ENCODE assay signal across 13 mouse cellular contexts in the genomic region with DNA sequence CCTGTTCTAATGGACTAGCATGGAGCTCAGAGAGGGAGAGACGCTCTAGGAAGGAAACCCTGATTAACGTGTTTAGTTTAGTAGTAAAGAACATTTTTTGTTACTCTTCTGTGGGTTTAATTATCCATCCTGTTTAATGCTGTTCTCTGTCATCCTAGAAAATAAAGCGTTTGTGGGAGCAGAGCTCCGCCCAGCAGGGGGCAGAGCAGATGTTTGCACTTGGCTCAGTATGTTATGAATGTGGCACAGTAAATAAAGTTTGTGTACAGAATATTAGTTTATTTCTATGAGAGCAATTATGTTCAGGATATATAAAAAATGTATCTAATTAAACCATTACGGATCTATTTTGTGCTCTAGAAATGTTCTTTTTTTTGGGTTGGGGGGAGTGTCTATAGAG. TPM values are rescaled to one million over a fixed set of nuclear protein-coding genes. Genes with fewer than 3 reads are reported as not detected.
DNase-seq lines count a peak whose midpoint lies in the region; ATAC-seq and TF ChIP-seq lines count a peak whose summit lies in the region.
"Had no signal": no experiment of that assay in that cellular context is flagged by ENCODE, and none has a peak within 500 bp of the region (broad histone marks: within the 10 kb centered on the region; RNA-seq: fewer than 3 reads in every experiment).

No protein-coding gene starts in this region.

- H3K27me3 ChIP-seq in intestine, postnatal 0 days (replicated peaks; ENCODE audit: control insufficient read depth, insufficient read depth, low read length): no peaks in the 10 kb centered on the region
- H3K27me3 ChIP-seq in intestine, embryonic 16.5 days (replicated peaks; ENCODE audit: control insufficient read depth, insufficient read depth, low read length): no peaks in the 10 kb centered on the region
- H3K27me3 ChIP-seq in small intestine, adult 2 months (ENCODE audit: control insufficient read depth, insufficient read depth, low read length): no peaks in the 10 kb centered on the region

- no peak overlapping the region for H3K4me3 ChIP-seq in intestine, postnatal 0 days (ENCODE audit: low read depth, low read length)
- no peak overlapping the region for H3K4me3 ChIP-seq in intestine, embryonic 16.5 days (ENCODE audit: low read length)
- H3K4me3 ChIP-seq in small intestine, adult 2 months (ENCODE audit: low read depth, low read length): no peak overlapping the region
- H3K4me3 ChIP-seq: hindbrain, embryonic 10.5 days had no signal

- DNase-seq in right cerebral cortex, postnatal 14 days: peak; percentile 16
- DNase-seq in right cerebral cortex, adult 18-20 months: no peak
- peak; percentile 19 for DNase-seq in brain, embryonic 14.5 days (ENCODE audit: low read depth)
- DNase-seq in testis, postnatal 14 days (ENCODE audit: low spot score): no peak
- DNase-seq: gastrocnemius, postnatal 14 days; right cerebral cortex, postnatal 25 days; thymus, adult 18-20 months had no signal

- H3K4me1 ChIP-seq in intestine, postnatal 0 days (replicated peaks; ENCODE audit: control insufficient read depth, insufficient read depth, low read length): no peaks in the 10 kb centered on the region
- H3K4me1 ChIP-seq in intestine, embryonic 16.5 days (ENCODE audit: control insufficient read depth, insufficient read depth, low read length): no peaks in the 10 kb centered on the region
- H3K4me1 ChIP-seq in small intestine, adult 2 months (ENCODE audit: control insufficient read depth, insufficient read depth, insufficient read length, low read length): no peaks in the 10 kb centered on the region
- H3K4me1 ChIP-seq: hindbrain, embryonic 10.5 days had no signal

- H3K36me3 ChIP-seq in intestine, postnatal 0 days (ENCODE audit: control insufficient read depth, insufficient read depth): peaks cover 6% of the 10 kb centered on the region
- no peaks in the 10 kb centered on the region for H3K36me3 ChIP-seq in intestine, embryonic 16.5 days (ENCODE audit: control insufficient read depth, insufficient read depth, low read length)
- peaks cover 11% of the 10 kb centered on the region for H3K36me3 ChIP-seq in small intestine, adult 2 months (ENCODE audit: control insufficient read depth, insufficient read depth, low read length)
- H3K36me3 ChIP-seq: hindbrain, embryonic 10.5 days had no signal

- H3K4me2 ChIP-seq in intestine, postnatal 0 days (replicated peaks; ENCODE audit: low read depth): no peak overlapping the region
- no peak overlapping the region for H3K4me2 ChIP-seq in intestine, embryonic 16.5 days (ENCODE audit: low read depth, low read length)

- ATAC-seq in intestine, postnatal 0 days: no peak
- ATAC-seq in intestine, embryonic 16.5 days: no peak

- H3K9me3 ChIP-seq in intestine, postnatal 0 days (ENCODE audit: control insufficient read depth): no peaks in the 10 kb centered on the region
- no peaks in the 10 kb centered on the region for H3K9me3 ChIP-seq in intestine, embryonic 16.5 days (ENCODE audit: control insufficient read depth, low read length)
- H3K9me3 ChIP-seq: hindbrain, embryonic 10.5 days had no signal

- TF ChIP-seq CTCF in intestine, postnatal 0 days (IDR thresholded peaks at IDR 0.05; ENCODE audit: low read depth): peak; percentile 65
- peak; percentile 32; the same call in 1 of the 2 replicates for TF ChIP-seq CTCF in brain, embryonic 14.5 days (IDR thresholded peaks at IDR 0.05; ENCODE audit: borderline replicate concordance, extremely low read depth, insufficient read depth, insufficient read length)
- peak; percentile 67; the same call in 1 of the 2 replicates for TF ChIP-seq CTCF in small intestine, adult 2 months (IDR thresholded peaks at IDR 0.05; ENCODE audit: extremely low read depth, insufficient read length, insufficient replicate concordance, low read depth, low read length)

- 58% methylated on average over 5 of the region's 5 CpGs for WGBS in intestine, postnatal 0 days
- WGBS in intestine, embryonic 16.5 days: 67% methylated on average over 5 of the region's 5 CpGs
- 61% methylated on average over 5 of the region's 5 CpGs for WGBS in small intestine, adult 2 months

- no peak for TF ChIP-seq POLR2A in brain, embryonic 14.5 days (IDR thresholded peaks at IDR 0.05; ENCODE audit: borderline replicate concordance, extremely low read depth, insufficient read depth, insufficient read length, poor library complexity, severe bottlenecking)
- TF ChIP-seq POLR2A in small intestine, adult 2 months (IDR thresholded peaks at IDR 0.05; ENCODE audit: low read depth, low read length): no peak

- H3K9ac ChIP-seq in intestine, postnatal 0 days (ENCODE audit: low read depth, low read length): no peak overlapping the region
- H3K9ac ChIP-seq in intestine, embryonic 16.5 days (ENCODE audit: low read depth, low read length): no peak overlapping the region

- no peak overlapping the region for H3K27ac ChIP-seq in intestine, postnatal 0 days (ENCODE audit: low read depth, low read length)
- no peak overlapping the region for H3K27ac ChIP-seq in intestine, embryonic 16.5 days (ENCODE audit: low read length)
- no peak overlapping the region for H3K27ac ChIP-seq in small intestine, adult 2 months (ENCODE audit: insufficient read depth, low read depth, low read length)
- H3K27ac ChIP-seq: hindbrain, embryonic 10.5 days had no signal

RNA-seq across cellular contexts. Expression of gene Prkra, which starts 48.6 kb away (rescaled TPM):
- polyA plus RNA-seq in intestine, postnatal 0 days (2015; fragmentation: Nextera tagmentation; extraction: Ambion mirVana): 20.0 and 20.3 TPM in 2 replicates
- polyA plus RNA-seq in intestine, embryonic 16.5 days (2015; fragmentation: Nextera tagmentation; extraction: Ambion mirVana): 37.8 and 38.3 TPM in 2 replicates
- polyA plus RNA-seq in brain, embryonic 14.5 days (2012; rRNA removed): 85.8 and 89.5 TPM in 2 replicates
- 7.9 and 15.5 TPM in 2 replicates for polyA plus RNA-seq in small intestine, adult 2 months (2012; rRNA removed)

RNA-seq across cellular contexts. Expression of gene Pjvk, which starts 49.1 kb away (rescaled TPM):
- polyA plus RNA-seq in intestine, postnatal 0 days (2015; fragmentation: Nextera tagmentation; extraction: Ambion mirVana): 0.12 and 0.31 TPM in 2 replicates
- polyA plus RNA-seq in intestine, embryonic 16.5 days (2015; fragmentation: Nextera tagmentation; extraction: Ambion mirVana): not detected in 2 replicates
- polyA plus RNA-seq in brain, embryonic 14.5 days (2012; rRNA removed): 0.42 and 0.55 TPM in 2 replicates
- not detected in 2 replicates for polyA plus RNA-seq in small intestine, adult 2 months (2012; rRNA removed)
- polyA plus RNA-seq: embryonic facial prominence, embryonic 14.5 days; liver, embryonic 16.5 days had no signal

Comparison
In these comparisons a context has a peak if more than half of its experiments do, and no peak if none do; other contexts are left out.
1. DNase-seq: peak in right cerebral cortex, postnatal 14 days (single experiment) and brain, embryonic 14.5 days (single experiment); none in right cerebral cortex, adult 18-20 months (single experiment) and testis, postnatal 14 days (single experiment).
2. Peak in every context shown above with its lines, with median percentiles within 50 percentile points of each other: CTCF ChIP-seq.